Mouse (Mus musculus) frontal cortex, postnatal 14 days (tissue): ENCODE measurements at regions not wholly inside any gene's neighbourhood (a gene's known extent, or its start where the extent isn't known, plus 50 kb on each side); places are given as distances from the start of the nearest gene placed in this dataset.

Experiments
- DNase-seq, 2 experiments: peaks; one replicate each; pipeline ENCODE4 v3.0.0; 2022; ENCODE audit warnings: low spot score in 2 of 2

GRCm38 (mm10) chr13:63761542-63761941 is 53.5 kb upstream of the Ercc6l2 start:
- no peak for DNase-seq
